Mouse (Mus musculus) cerebellum, postnatal 4 days (tissue): ENCODE data around the gene Slc25a29.
A peak's percentile ranks its signal among the peaks of the same experiment; 100 is the strongest.

ENCODE experiments used
- DNase-seq, 2 experiments: peaks; one replicate each; pipeline ENCODE4 v3.0.0; 2022; ENCODE audit warnings: low spot score in 2 of 2, mixed read lengths in 1 of 2

Gene Slc25a29

DNA sequence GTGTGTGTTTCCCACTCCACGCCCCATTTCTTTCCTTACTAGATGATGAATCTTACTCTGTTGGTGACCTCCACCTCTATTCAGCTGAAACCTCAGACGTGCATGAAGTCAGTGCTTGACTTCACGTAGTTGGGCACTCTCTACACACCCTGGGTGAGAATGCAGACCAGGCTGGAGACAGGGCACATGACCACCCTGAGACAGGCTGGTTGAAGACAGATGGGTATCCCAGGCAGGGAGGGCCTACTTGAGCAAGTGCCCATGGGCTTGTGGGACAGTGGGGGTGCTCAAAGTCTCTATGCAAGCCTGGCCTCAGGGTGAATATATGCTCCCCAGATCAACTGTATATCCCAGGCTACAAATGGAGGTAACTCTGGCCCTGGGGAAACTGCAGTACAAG lies 1.3 kb downstream of the Slc25a29 start:
- no peak for DNase-seq

DNA sequence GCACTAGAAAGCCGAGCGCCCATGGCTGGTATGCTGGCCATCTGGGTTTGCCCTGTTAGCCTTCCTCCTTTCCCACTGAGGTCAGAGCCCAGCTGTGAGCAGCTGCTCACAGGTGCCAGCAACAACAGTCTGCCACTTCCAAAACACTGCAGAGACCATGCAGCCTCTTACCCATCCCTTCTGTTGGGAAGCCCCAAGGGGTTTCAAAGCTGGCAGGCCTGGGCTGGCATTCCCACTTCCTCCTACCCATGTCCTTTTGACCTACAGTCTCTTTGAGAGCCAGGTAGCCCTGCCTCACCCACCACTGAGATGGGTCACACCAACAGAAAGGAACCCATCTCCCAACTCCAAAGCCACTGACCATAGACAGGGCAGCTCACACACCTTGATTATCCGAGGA lies 2.3 kb downstream of the Slc25a29 start:
- no peak for DNase-seq

DNA sequence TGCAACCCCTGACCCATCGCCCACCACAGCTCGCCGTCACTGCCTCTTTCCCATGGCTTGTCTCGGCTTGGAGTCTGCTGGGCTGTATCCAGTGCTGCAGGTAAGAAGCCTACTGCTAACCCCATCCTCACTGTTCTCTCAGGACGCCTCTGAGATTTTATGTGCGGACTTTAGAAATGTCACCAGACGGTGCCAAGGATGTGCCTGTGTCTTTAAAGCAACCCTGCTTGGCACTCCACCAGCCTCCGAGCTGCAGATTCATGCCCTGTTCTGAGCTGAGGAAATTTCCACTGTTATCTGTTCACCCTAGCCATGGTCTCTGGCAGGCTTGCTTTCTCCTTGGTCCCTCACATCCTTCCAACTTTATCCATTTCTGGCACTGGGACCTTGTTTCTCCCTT lies 2.8 kb downstream of the Slc25a29 start:
- DNase-seq = no peak

DNA sequence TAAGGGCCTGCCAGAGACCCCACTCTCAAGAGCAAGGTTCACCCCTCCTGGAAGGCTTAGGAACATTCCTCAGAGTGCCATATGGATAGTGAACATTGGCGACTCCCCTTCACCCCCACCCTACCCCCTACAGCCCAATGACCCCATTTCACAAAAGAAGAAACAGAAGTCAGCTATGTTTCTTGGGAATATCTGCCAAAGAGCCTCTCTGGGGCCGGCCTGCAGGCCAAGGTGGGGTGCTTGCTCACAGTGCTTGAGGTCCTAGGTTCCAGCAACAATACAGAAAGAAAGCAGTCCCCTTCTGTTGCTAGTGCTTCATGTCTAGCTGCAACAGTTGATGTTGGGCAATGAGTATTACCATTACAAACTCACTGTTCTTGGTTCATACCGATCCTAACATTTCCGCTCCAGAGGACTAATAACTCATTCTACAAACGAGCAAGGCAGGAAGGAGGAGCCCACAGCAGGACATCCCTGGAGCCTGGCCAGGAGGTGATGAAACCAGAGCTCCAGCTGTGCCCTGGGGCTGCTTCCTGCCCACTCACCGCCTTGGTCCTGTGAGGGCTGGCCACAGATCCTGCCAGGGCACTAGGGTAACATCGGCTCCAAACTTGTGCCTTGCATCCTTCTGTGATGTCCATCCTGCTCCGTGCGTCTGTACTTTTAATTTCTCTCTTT lies 3.6 kb downstream of the Slc25a29 start:
- peak in 1 of 2 experiments; percentile 45 for DNase-seq

DNA sequence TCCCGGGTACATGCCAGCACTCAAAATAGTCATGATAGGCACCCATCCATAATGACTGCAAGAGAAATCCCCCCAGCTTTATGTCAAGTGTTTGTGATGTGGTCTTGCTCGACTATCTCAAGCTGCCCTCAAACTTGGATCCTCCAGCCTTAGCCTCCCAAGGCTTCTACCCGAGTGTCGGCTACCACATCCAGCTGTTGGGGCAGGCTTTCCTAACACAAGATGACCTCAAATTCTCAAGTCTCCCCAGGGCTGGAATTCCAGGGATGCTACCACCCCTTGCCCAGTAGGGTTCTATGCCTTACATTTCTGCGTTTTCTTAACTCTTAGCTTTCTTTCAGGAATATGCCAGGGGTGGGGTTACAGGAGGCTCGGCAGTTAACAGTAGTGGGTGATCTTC lies 5.3 kb downstream of the Slc25a29 start:
- DNase-seq = no peak

DNA sequence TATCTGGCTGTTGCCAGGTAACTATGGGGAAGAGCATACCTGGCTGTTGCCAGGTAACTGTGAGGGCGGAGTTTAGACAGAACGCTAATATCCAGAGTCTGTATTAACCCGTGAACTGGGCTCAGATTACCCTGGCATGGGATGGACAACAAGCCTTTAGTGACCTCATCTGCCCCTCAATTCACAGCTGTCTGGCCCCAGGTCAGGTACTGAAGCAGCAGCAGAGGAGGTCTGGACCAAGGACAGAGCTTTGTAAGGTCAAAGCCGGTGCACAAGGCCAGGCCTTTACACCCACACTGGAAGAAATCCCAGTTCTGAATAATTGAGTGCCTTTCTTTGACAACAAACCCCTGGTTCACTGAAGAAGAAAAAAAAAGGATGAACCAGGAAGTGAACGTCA lies 6.0 kb downstream of the Slc25a29 start:
- DNase-seq = no peak

DNA sequence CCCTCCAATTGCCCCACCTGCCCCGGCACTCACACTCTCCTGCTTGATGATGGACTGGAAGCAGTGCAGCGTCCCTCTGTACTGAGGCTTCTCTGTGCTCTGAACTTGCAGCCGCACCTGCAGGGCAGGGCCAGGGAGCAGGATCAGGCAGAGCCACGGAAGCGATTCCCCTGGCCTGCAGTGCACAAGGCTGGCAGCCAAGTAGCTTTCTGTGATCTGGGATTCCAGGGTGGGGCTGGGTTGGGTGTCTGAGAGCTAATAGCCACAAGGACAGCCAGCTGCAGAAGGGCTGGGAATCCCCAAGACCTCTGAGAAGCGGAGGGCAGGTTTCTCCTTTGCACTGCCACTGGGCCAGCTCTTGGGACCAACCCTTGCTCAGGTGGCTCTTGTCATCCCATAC lies 8.0 kb downstream of the Slc25a29 start:
- no peak for DNase-seq

DNA sequence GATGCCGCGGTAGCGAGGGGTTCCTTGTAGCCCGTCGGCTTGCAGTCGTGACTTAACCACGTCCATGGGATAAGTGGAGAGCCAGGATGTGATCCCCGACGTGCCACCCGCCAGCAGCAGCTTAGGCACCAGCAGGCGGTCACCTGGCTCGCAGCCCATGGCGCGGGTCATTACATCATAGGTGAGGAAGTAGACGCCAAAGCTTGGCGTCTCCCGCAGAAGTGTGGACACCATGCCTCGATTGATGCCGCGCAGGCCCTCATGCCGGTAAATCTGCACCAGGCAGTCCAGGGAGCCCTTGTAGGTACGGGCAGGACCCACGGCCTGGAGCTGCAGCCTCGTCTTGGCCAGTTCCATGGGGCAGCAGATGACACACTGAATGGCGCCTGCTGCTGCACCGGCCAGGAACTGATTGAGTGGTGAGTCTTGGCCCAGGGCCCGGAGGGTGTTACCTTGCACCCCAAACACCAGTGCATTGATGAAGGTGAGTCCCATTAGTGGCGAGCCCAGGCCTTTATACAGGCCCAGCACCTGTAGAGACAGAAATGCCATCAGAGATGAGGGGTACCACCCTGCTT lies 8.6 kb downstream of the Slc25a29 start:
- no peak for DNase-seq

DNA sequence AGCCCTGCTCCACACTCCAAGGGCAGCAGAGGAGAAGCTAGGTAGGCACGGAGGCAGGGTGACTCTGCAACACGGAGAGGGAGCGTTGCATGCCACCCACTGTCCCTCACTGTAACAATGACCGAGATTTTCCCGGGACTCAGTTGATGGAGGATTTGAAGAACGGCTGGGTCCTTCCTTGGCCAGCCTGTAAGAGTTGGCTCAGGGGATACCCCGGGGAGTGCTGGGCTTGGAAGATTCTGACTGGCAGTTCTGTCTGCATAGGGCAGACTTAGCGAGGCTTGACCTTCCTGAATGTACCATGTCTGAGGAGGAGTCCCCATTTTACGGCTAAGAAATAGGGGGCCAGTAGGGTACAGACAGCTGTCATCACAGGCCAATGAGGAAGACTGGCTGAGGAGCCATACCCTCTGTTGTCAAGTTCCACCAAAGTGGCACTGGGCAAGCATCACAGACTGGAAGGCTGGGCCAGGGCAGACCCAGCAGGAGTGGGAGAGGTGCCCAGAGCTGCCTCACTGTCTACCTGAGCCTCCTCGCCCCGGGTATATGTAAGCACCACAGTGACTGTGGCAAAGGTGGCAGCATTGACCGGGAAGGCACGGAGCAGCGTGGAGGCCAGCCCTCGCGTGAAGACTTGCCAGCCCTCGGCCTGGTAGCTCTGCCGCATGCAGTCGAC lies 9.3 kb downstream of the Slc25a29 start:
- DNase-seq = no peak

DNA sequence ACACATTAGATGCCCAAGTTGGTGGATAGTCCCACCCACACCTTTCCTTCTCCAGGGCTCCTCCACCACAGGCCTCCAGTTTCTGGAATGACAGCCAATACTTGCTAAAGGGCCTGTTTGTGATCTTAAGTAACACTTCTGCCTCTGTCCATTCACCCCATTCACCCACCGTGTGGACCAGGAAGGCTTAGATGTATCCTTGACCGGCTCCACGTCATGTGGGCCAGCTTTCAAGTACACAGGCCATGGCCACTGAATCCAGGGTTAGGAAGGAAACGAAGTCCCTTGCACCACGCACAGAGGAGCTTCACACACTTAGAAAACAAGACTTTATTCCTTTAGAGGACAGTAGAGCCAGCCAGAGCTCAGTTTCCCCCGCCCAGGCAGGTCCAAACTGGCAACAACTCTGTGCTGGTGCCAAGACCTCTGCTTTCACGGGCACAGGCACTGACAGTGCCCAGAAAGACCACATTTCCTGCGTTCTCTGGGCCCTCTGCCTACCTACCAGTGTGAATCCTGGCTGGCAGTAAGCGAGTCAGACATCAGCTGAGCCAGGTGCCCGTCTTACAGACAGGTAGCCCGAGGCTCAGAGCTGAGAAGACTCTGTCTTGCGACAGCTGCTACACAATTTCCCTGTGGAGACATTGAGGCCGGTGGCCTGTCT lies 10.0 kb downstream of the Slc25a29 start:
- DNase-seq = no peak

DNA sequence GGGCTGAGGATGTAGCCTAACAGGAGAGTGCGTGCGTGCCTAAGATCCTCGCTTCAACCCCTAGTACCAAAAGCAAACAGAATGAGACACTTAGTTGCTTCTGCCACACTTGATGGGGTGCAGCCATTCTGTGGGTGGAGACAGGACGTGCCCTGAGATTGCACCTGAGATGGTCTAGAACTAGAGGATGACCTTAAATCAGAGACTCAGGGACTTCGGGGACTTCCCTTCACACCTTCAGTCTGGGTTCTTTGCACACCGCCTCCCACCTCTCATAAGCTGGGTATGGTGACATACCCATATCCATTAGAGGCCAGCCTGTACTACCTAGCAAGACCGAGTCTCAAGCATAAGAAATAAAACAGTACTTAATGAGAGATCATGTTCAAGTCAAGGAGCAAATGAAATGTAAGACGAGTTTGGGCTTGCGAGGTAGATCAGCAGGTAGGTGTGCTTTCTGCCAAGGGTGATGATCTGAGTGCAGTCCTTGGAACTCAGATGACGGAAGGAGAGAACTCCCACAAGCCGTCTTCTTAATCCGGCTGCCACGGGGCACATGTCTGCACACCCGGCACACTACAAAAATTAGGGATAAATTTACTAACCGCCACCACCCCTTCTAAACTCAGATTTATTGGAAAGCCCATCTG lies 11.3 kb downstream of the Slc25a29 start:
- DNase-seq = no peak

DNA sequence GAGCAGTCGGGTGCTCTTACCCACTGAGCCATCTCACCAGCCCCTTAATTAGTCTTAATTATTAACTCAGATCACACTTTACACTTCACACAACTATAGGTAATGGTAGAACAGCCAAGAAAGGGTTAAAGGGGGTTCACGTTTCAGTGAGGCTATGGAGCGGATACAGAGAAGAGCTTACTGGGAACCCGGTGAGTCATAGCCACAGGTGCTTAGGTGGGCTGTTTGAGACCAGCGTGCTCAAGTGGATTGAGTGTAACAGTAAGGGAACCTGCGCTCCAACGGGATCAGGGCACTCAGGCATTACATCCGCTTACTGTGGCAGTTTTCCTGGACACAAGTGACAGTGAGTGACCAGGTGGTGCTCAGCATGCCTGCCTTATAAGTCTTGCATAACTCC lies 12.6 kb downstream of the Slc25a29 start:
- no peak for DNase-seq

DNA sequence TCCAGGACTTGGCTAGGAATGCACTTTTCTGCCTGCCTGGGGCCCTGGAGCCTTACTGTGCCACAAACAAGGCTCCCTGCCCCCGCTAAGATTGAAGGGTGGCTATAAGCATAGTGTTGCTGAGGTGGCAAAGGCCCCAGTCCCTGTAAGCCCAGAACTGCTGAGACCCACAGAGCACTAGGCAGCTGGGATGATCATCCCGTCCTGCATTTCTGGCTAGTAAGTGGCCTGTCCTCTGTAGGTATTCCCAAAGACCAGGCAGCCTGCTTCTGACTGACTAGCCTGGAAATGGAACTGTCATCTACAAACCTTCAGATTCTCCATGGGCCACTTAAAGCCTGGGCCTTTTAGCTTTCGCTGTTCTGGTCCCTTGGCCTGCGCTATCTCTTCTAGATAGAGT lies 15.2 kb downstream of the Slc25a29 start:
- no peak for DNase-seq

DNA sequence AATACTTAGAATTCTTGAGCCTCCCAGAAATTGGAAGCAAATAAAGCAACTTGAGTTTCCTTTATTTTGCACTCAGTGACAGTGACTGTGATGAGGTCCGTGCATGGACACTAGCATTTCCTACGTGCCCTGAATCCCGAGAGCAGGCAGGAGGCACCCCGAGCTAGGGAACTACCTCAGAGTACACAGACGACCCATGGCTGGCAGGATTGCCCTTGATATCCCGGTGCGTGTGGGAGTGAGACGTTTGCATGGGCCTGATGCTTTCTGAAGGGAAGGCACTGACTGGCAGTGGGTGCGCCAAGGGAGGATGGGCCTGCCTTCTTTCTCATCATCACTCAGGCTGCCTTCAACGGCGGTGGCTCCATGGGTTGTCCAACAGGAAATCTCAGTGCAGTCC lies 19.1 kb downstream of the Slc25a29 start:
- DNase-seq = no peak

DNA sequence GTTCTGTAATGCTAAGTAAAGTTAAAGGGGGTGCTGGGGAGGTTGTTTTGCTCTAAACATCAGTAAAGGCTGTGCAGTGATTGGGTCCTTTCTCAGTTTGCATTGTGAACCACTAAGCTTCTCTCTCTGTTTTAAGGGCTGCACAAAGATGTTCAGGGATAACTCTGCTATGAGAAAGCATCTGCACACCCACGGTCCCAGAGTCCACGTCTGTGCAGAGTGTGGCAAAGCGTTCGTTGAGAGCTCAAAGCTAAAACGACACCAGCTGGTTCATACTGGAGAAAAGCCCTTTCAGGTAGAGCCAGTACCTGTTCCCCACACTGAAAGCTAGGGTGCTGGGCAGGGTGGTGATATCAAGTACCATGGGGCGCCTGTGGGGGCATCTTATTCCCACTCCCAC lies 21.2 kb downstream of the Slc25a29 start:
- no peak for DNase-seq

DNA sequence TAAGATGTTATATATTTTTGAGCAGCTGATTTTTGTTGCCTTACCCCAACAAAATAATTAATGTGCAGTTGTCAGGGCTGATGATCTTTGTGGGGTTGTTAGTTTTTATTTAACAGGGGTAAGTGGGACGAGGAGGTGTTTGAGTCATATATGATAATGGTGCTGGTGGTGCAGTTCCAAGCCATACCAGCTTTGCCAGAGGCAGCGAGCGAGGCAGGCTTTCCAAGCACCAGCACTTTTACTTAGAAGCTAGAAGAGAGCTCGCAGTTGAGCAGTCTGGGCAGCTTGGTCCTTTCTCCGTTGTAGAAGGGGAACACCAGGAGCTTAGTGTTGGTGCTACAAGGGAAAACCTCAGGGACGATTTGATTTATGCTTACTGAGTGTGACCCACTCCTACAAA lies 23.2 kb downstream of the Slc25a29 start:
- no peak for DNase-seq

DNA sequence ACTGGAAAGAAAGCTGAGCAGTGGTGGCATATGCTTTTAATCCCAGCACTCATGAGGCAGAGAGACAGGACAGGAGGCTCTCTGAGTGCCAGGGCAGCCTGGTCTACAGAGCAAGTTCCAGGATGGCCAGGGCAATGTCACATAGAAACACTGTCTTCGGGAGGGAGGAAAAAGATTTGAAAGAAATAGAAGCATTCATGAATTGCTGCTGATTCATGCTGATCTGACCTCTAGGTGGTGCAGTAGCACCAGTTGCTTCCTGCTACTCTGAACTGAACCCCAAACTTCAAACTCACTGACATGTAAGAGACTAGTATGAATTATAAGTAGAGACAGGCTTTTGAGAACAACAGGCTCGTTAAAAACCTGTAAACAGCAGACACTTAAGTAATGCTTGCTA lies 24.6 kb downstream of the Slc25a29 start:
- no peak for DNase-seq

DNA sequence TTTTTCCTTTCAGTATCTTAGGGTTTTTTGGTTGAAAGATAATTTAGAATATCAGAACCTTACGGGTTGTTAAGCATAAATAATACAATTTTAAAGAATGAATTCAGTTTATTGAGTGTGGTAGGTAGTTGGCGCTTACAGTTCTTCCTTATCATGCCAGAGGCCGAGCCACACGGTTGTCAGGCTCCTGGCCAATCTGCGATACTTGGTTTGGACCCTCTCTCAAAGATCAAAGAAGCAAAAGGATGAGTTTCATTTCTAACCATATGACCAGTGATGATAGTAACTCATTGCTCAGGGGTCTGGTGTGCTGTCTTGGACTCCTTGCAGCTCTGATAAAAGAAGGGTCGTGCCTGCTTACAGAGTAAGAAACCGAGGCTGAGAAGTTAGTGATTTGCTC lies 25.4 kb downstream of the Slc25a29 start:
- DNase-seq = no peak

DNA sequence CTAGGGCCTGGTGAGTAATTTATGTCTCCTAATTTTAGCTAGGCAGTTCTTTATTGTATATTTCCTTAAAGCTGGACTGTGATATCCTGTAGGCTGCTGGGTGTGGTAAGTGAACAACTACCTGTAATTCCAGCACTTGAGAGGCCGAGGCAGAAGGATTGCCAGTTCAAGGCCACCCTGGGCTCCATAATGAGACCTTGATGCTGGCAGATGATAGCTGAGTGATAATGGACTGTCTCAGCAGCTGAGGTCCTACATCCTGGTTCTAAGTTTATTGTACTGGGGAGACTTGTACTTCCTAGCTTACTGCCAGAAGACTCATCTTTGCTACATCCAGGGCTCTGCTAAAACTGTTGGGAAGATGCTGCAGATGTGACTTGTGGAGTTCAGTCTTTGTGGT lies 25.9 kb downstream of the Slc25a29 start:
- DNase-seq = no peak

DNA sequence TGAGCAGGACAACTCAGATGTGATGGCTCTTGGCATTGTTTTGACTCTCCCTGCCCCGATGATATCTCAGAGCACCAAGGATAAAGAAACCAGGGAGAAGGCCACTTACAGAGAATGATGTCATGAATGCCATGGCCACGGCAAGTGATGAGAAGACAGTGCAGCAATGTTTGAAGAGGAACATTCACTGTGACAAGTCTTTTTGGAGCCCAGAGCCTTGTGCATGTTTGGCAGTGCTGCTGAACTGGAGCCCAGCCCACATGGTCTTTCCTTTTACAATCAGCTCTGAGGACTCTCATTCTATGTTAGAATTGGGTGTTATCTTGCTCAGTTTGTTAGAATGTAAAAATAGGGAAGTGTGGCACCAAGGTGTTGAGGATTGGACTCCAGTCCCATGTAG lies 27.2 kb downstream of the Slc25a29 start:
- DNase-seq = no peak

DNA sequence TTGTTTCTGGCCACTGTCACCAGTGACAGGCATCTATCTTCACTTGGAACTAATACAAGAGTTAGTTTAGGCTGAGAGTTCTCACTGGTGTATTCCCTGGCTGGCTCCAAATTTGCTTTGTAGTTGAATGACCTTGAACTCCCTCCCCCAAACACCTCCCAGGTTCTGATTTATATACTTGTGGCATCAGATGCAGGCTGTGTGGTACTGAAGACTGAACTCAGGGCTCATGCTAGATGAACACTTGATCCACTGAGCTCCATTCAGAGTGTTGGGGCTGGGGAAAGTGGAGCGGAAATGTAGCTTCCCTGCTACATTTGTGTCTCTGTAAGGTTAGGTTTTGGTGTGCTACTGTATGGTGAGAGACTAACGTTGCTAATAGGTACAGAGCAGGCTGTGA lies 31.3 kb downstream of the Slc25a29 start:
- DNase-seq = no peak

DNA sequence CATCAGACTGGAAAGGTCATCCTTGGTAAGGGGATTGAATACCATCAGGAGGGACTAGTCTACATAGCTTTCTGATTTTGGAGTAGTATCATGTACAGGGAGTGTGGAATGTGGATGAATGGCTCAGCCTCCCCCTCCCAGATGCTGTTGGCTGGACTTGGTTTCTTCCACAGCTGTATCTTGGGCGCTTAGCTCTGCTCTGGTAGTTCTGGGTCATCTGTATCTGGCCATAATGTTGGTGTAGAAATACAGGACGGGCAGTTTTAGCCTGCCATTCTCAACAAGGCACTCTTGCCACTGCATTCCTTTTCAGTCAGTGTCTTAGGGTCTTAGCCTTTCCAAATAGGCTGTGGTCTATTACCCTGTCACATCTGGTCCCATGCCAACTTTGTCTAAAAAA lies 34.1 kb downstream of the Slc25a29 start:
- DNase-seq = no peak
